Mouse (Mus musculus) urinary bladder, postnatal 14 days (tissue): ENCODE measurements around the gene Txn2.
"Not testable (repeated sequence)": the region's sequence is repeated elsewhere in the genome, so short reads cannot be mapped to it uniquely, and the experiment has no call there.

ENCODE experiments used
- DNase-seq: peaks from one replicate; pipeline ENCODE4 v3.0.0; 2021; ENCODE audit warnings: low spot score

The Txn2 gene

GRCm38 (mm10) chr15:77879756-77880155, 49.0 kb downstream of the Txn2 start:
- no peak for DNase-seq

GRCm38 (mm10) chr15:77877209-77877608, 51.6 kb downstream of the Txn2 start:
- DNase-seq = no peak

- no peak for DNase-seq
These were observed 52.1 kb downstream of the Txn2 start for GRCm38 (mm10) chr15:77876716-77877115.

- DNase-seq = no peak
These were observed 52.9 kb downstream of the Txn2 start for GRCm38 (mm10) chr15:77875953-77876352.

GRCm38 (mm10) chr15:77874807-77875206, 54.0 kb downstream of the Txn2 start:
- no peak for DNase-seq

- DNase-seq = no peak
These were observed 54.5 kb downstream of the Txn2 start for GRCm38 (mm10) chr15:77874310-77874709.

- peak; percentile 20 for DNase-seq
These were observed 55.2 kb downstream of the Txn2 start for GRCm38 (mm10) chr15:77873564-77873963.

GRCm38 (mm10) chr15:77872996-77873395, 55.8 kb downstream of the Txn2 start:
- no peak for DNase-seq

GRCm38 (mm10) chr15:77868340-77868739, 60.5 kb downstream of the Txn2 start:
- DNase-seq = no peak

GRCm38 (mm10) chr15:77867231-77867968, 61.4 kb downstream of the Txn2 start:
- DNase-seq = not testable (repeated sequence)

- DNase-seq = no peak
These were observed 62.1 kb downstream of the Txn2 start for GRCm38 (mm10) chr15:77866583-77867220.
